Mouse (Mus musculus): ENCODE results near the gene Kifap3. TPM values are rescaled to one million over a fixed set of nuclear protein-coding genes. Genes with fewer than 3 reads are reported as not detected.

Gene Kifap3
- polyA plus RNA-seq, 1 experiment = 17.5 TPM

DNA sequence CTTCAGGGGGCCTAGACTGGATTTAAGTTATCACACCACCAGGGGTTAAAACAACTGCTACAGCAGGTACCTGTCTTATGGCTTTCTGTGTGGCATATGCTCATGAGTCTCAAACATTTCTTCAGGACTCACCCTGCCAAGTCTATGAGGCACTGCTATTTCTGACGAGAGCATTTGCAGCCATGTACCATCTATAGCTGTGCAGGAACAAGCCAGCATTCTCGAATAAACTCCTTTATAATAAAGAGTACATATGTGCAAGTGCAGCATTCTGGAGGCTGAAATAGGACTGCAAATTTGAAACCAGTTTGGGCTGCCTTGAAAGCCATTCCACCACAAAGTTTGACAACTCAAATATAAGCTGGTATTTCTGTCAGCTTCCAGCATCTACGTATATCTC is 178.7 kb downstream of the Kifap3 start:
- H3ac ChIP-seq (ENCODE audit: control insufficient read depth, insufficient read length) = no peak overlapping the region
- no peaks in the 10 kb centered on the region for H3K27me3 ChIP-seq (ENCODE audit: control insufficient read depth, insufficient read depth, insufficient read length)
- no peaks in the 10 kb centered on the region for H3K79me2 ChIP-seq (ENCODE audit: control insufficient read depth, insufficient read depth)
- no peak for TF ChIP-seq E2F4 (IDR thresholded peaks at IDR 0.05; ENCODE audit: insufficient read depth)
- no peak for TF ChIP-seq USF1 (IDR thresholded peaks at IDR 0.05; ENCODE audit: low read depth)
- no peak for TF ChIP-seq TCF12 (IDR thresholded peaks at IDR 0.05; ENCODE audit: insufficient read depth, poor library complexity, severe bottlenecking)
- TF ChIP-seq CEBPB (IDR thresholded peaks at IDR 0.05; ENCODE audit: insufficient read depth, poor library complexity, severe bottlenecking) = no peak
- TF ChIP-seq SRF (IDR thresholded peaks at IDR 0.05; ENCODE audit: control insufficient read depth, insufficient read length, low read depth) = no peak
- no peak for TF ChIP-seq MYOD1 (IDR thresholded peaks at IDR 0.05; ENCODE audit: control insufficient read depth in 1 of 3, insufficient read length in 2 of 3, low read depth in 2 of 3)
- TF ChIP-seq MAX (IDR thresholded peaks at IDR 0.05; ENCODE audit: low read depth) = no peak
- no peak for TF ChIP-seq POLR2AphosphoS2 (IDR thresholded peaks at IDR 0.05; ENCODE audit: insufficient read length, low read depth)
- TF ChIP-seq MYOG (IDR thresholded peaks at IDR 0.05; ENCODE audit: control insufficient read depth in 1 of 3, insufficient read depth in 1 of 3, insufficient read length in 2 of 3, low read depth in 2 of 3) = no peak
- TF ChIP-seq POLR2A (IDR thresholded peaks at IDR 0.05; ENCODE audit: insufficient read length, low read depth) = no peak
- H3K4me3 ChIP-seq = no peak overlapping the region
- H3K4me2 ChIP-seq (ENCODE audit: low read depth) = no peak overlapping the region
- peaks cover 40% of the 10 kb centered on the region for H3K36me3 ChIP-seq (ENCODE audit: control insufficient read depth, insufficient read depth)

DNA sequence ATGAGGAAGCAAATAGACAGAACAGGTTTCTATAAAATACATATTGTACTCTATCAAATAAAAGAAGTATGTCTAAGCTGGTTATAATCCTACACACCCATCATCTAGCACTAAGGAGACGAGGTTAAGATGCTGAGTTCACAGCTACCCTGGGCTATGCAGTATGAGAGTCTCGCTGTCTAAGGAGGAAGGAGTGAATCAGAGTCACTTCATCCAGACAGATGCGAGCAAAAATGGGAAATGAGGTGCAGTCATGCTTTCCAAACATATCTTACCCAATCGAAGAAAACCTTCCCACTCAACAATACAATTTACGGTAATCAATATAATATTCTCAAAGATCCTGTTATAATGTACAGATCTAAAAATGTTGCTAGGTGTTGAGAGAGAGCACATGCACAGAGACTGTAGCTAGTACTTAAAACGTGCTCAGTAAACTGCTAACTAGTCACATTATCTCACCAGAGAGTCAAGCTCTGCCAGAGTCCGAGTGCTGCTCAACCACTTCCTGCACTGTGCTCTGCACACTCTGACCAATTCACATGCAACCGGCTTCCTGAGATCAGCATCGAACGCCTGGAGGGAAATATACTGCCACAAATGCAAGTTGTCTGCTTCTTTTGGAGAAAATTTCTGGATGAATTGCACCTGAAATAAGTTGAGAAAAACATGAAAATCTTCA is 184.8 kb downstream of the Kifap3 start:
- Histone ChIP-seq H3ac (ENCODE audit: control insufficient read depth, insufficient read length) (no peak overlapping the region), H3K4me2 (ENCODE audit: low read depth) (no peak overlapping the region), H3K36me3 (ENCODE audit: control insufficient read depth, insufficient read depth) (no peaks in the 10 kb centered on the region), H3K27me3 (ENCODE audit: control insufficient read depth, insufficient read depth, insufficient read length) (no peaks in the 10 kb centered on the region), H3K79me2 (ENCODE audit: control insufficient read depth, insufficient read depth) (no peaks in the 10 kb centered on the region), H3K4me3 (no peak overlapping the region)
- TF ChIP-seq MAX (IDR thresholded peaks at IDR 0.05; ENCODE audit: low read depth) (no peak), CEBPB (IDR thresholded peaks at IDR 0.05; ENCODE audit: insufficient read depth, poor library complexity, severe bottlenecking) (no peak), MYOG (IDR thresholded peaks at IDR 0.05; ENCODE audit: control insufficient read depth in 1 of 3, insufficient read depth in 1 of 3, insufficient read length in 2 of 3, low read depth in 2 of 3) (no peak), TCF12 (IDR thresholded peaks at IDR 0.05; ENCODE audit: insufficient read depth, poor library complexity, severe bottlenecking) (no peak), POLR2A (IDR thresholded peaks at IDR 0.05; ENCODE audit: insufficient read length, low read depth) (no peak), POLR2AphosphoS2 (IDR thresholded peaks at IDR 0.05; ENCODE audit: insufficient read length, low read depth) (no peak), E2F4 (IDR thresholded peaks at IDR 0.05; ENCODE audit: insufficient read depth) (no peak), MYOD1 (IDR thresholded peaks at IDR 0.05; ENCODE audit: control insufficient read depth in 1 of 3, insufficient read length in 2 of 3, low read depth in 2 of 3) (no peak), SRF (IDR thresholded peaks at IDR 0.05; ENCODE audit: control insufficient read depth, insufficient read length, low read depth) (no peak), TCF3 (IDR thresholded peaks at IDR 0.05; ENCODE audit: insufficient read length, low read depth) (no peak), USF1 (IDR thresholded peaks at IDR 0.05; ENCODE audit: low read depth) (no peak), REST (IDR thresholded peaks at IDR 0.05; ENCODE audit: insufficient read depth, insufficient read length) (no peak)

Other genes with a start within 250 kb of the Kifap3 start
- gene Mettl11b, start 54.4 kb upstream of the Kifap3 start, polyA plus RNA-seq (2012; fragmentation: generic; extraction: Trizol) = not detected
- gene Scyl3, start 149.5 kb downstream of the Kifap3 start, polyA plus RNA-seq (2012; fragmentation: generic; extraction: Trizol) = 3.9 TPM
- gene BC055324, start 215.2 kb downstream of the Kifap3 start, polyA plus RNA-seq (2012; fragmentation: generic; extraction: Trizol) = 2.8 TPM
- 1.8 TPM for gene Mettl18, start 215.3 kb downstream of the Kifap3 start, polyA plus RNA-seq (2012; fragmentation: generic; extraction: Trizol)

Data from myocyte (in vitro differentiated cells).